Mouse (Mus musculus): ENCODE measurements at regions not wholly inside any gene's neighbourhood (a gene's known extent, or its start where the extent isn't known, plus 50 kb on each side); places are given as distances from the start of the nearest gene placed in this dataset.
A peak's percentile ranks its signal among the peaks of the same experiment; 100 is the strongest.

DNA sequence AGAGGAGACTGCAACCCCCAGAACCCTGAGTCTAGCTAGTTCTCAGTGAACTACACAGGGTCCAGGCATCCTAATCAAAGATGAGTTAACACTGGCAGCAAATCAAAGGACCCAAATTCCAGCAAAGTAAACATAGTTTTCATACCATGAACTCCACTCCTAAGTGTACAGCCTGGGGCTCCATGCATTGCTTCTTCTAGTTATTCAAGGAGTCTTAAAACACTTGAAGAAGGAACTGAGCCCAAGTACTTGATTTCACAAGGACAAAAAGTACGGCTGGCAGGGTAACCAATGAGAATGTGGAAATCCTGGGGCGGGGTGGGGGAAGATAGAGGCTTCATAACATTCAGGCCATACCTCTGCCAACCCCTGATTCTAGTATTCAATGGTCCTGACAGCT lies 297.0 kb upstream of the Tle4 start:
- ATAC-seq: no peak
- Histone ChIP-seq H3K27me3 (replicated peaks; ENCODE audit: control insufficient read depth, insufficient read depth, low read length) (peaks cover 6% of the 10 kb centered on the region; the same call in 1 of the 2 replicates), H3K4me3 (ENCODE audit: low read depth, low read length) (no peak overlapping the region), H3K4me1 (replicated peaks; ENCODE audit: control insufficient read depth, insufficient read depth, low read length) (no peaks in the 10 kb centered on the region), H3K27ac (ENCODE audit: low read depth, low read length) (no peak overlapping the region), H3K9ac (ENCODE audit: low read depth, low read length) (no peak overlapping the region), H3K36me3 (ENCODE audit: control insufficient read depth, insufficient read depth) (no peaks in the 10 kb centered on the region), H3K9me3 (ENCODE audit: control insufficient read depth) (no peaks in the 10 kb centered on the region), H3K4me2 (replicated peaks; ENCODE audit: low read depth) (no peak overlapping the region)
- TF ChIP-seq CTCF (IDR thresholded peaks at IDR 0.05; ENCODE audit: low read depth): no peak
- WGBS: 86% methylated on average over 2 of the region's 2 CpGs

DNA sequence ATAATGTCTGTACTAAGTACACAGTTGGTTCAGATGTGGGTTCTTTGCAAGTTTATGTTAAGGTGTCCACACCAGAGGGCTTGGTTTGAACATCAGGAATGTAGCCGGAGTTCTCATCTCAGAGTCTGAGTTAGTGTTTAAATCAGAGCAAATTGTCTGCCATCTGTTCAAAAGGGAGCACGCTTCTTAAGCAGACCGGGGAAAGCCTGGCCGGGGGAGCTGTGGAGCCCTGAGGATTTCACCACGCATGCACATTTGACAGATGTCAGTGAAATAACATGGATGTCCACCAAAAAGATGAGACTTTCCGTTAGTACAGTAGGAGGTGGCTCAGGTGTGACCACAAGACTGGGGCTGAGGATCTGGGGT lies 294.5 kb upstream of the Tle4 start:
- WGBS: 76% methylated on average over 6 of the region's 6 CpGs
- Histone ChIP-seq H3K4me1 (replicated peaks; ENCODE audit: control insufficient read depth, insufficient read depth, low read length) (no peaks in the 10 kb centered on the region), H3K4me2 (replicated peaks; ENCODE audit: low read depth) (no peak overlapping the region), H3K9ac (ENCODE audit: low read depth, low read length) (no peak overlapping the region), H3K9me3 (ENCODE audit: control insufficient read depth) (no peaks in the 10 kb centered on the region), H3K36me3 (ENCODE audit: control insufficient read depth, insufficient read depth) (no peaks in the 10 kb centered on the region), H3K27ac (ENCODE audit: low read depth, low read length) (no peak overlapping the region), H3K4me3 (ENCODE audit: low read depth, low read length) (no peak overlapping the region), H3K27me3 (replicated peaks; ENCODE audit: control insufficient read depth, insufficient read depth, low read length) (peaks cover 15% of the 10 kb centered on the region; the same call in 1 of the 2 replicates)
- ATAC-seq: no peak
- no peak for TF ChIP-seq CTCF (IDR thresholded peaks at IDR 0.05; ENCODE audit: low read depth)

- peaks cover 15% of the 10 kb centered on the region; the same call in 1 of the 2 replicates for H3K27me3 ChIP-seq (replicated peaks; ENCODE audit: control insufficient read depth, insufficient read depth, low read length)
- ATAC-seq: no peak
- H3K4me1 ChIP-seq (replicated peaks; ENCODE audit: control insufficient read depth, insufficient read depth, low read length): no peaks in the 10 kb centered on the region
- 53% methylated on average over 7 of the region's 8 CpGs for WGBS
- H3K4me3 ChIP-seq (ENCODE audit: low read depth, low read length): no peak overlapping the region
- H3K4me2 ChIP-seq (replicated peaks; ENCODE audit: low read depth): no peak overlapping the region
- no peak for TF ChIP-seq CTCF (IDR thresholded peaks at IDR 0.05; ENCODE audit: low read depth)
- H3K36me3 ChIP-seq (ENCODE audit: control insufficient read depth, insufficient read depth): no peaks in the 10 kb centered on the region
- H3K9me3 ChIP-seq (ENCODE audit: control insufficient read depth): no peaks in the 10 kb centered on the region
- no peak overlapping the region for H3K9ac ChIP-seq (ENCODE audit: low read depth, low read length)
- no peak overlapping the region for H3K27ac ChIP-seq (ENCODE audit: low read depth, low read length)
Measured at GRCm38 (mm10) chr19:14891689-14892389, 294.0 kb upstream of the Tle4 start.

- Histone ChIP-seq H3K4me3 (ENCODE audit: low read depth, low read length) (peak overlapping the region; percentile 14), H3K36me3 (ENCODE audit: control insufficient read depth, insufficient read depth) (no peaks in the 10 kb centered on the region), H3K4me2 (replicated peaks; ENCODE audit: low read depth) (peak overlapping the region; percentile 61), H3K4me1 (replicated peaks; ENCODE audit: control insufficient read depth, insufficient read depth, low read length) (no peaks in the 10 kb centered on the region), H3K27me3 (replicated peaks; ENCODE audit: control insufficient read depth, insufficient read depth, low read length) (peaks cover 15% of the 10 kb centered on the region; the same call in 1 of the 2 replicates), H3K9ac (ENCODE audit: low read depth, low read length) (no peak overlapping the region), H3K9me3 (ENCODE audit: control insufficient read depth) (no peaks in the 10 kb centered on the region), H3K27ac (ENCODE audit: low read depth, low read length) (no peak overlapping the region)
- ATAC-seq: no peak
- TF ChIP-seq CTCF (IDR thresholded peaks at IDR 0.05; ENCODE audit: low read depth): no peak
- WGBS: 4% methylated on average over 9 of the region's 9 CpGs
Measured at GRCm38 (mm10) chr19:14891090-14891428, 293.2 kb upstream of the Tle4 start.

GRCm38 (mm10) chr19:14890241-14891089 lies 292.6 kb upstream of the Tle4 start:
- peaks cover 15% of the 10 kb centered on the region; the same call in 1 of the 2 replicates for H3K27me3 ChIP-seq (replicated peaks; ENCODE audit: control insufficient read depth, insufficient read depth, low read length)
- H3K9ac ChIP-seq (ENCODE audit: low read depth, low read length): no peak overlapping the region
- WGBS: 20% methylated on average over 21 of the region's 21 CpGs
- H3K4me2 ChIP-seq (replicated peaks; ENCODE audit: low read depth): peak overlapping the region; percentile 61
- H3K9me3 ChIP-seq (ENCODE audit: control insufficient read depth): no peaks in the 10 kb centered on the region
- ATAC-seq: no peak
- H3K4me1 ChIP-seq (replicated peaks; ENCODE audit: control insufficient read depth, insufficient read depth, low read length): no peaks in the 10 kb centered on the region
- TF ChIP-seq CTCF (IDR thresholded peaks at IDR 0.05; ENCODE audit: low read depth): no peak
- H3K36me3 ChIP-seq (ENCODE audit: control insufficient read depth, insufficient read depth): no peaks in the 10 kb centered on the region
- no peak overlapping the region for H3K27ac ChIP-seq (ENCODE audit: low read depth, low read length)
- H3K4me3 ChIP-seq (ENCODE audit: low read depth, low read length): peak overlapping the region; percentile 14

GRCm38 (mm10) chr19:14889794-14890193 lies 291.9 kb upstream of the Tle4 start:
- Histone ChIP-seq H3K4me2 (replicated peaks; ENCODE audit: low read depth) (no peak overlapping the region), H3K9ac (ENCODE audit: low read depth, low read length) (no peak overlapping the region), H3K9me3 (ENCODE audit: control insufficient read depth) (no peaks in the 10 kb centered on the region), H3K4me3 (ENCODE audit: low read depth, low read length) (no peak overlapping the region), H3K27ac (ENCODE audit: low read depth, low read length) (no peak overlapping the region), H3K4me1 (replicated peaks; ENCODE audit: control insufficient read depth, insufficient read depth, low read length) (no peaks in the 10 kb centered on the region), H3K36me3 (ENCODE audit: control insufficient read depth, insufficient read depth) (no peaks in the 10 kb centered on the region), H3K27me3 (replicated peaks; ENCODE audit: control insufficient read depth, insufficient read depth, low read length) (peaks cover 15% of the 10 kb centered on the region; the same call in 1 of the 2 replicates)
- WGBS: 88% methylated on average over 3 of the region's 3 CpGs
- ATAC-seq: no peak
- no peak for TF ChIP-seq CTCF (IDR thresholded peaks at IDR 0.05; ENCODE audit: low read depth)
